In genomic region chrX:102070591-102071471, GRCm38 (mm10) we compare ENCODE assay signal across 8 mouse cellular contexts. TPM values are rescaled to one million over a fixed set of nuclear protein-coding genes. Genes with fewer than 3 reads are reported as not detected.
A peak's percentile ranks its signal among the peaks of the same experiment; 100 is the strongest.
DNase-seq lines count a peak whose midpoint lies in the region; ATAC-seq and TF ChIP-seq lines count a peak whose summit lies in the region.

Gene Rtl5, minus strand, starts transcription at chrX:102071304.

- peaks cover 11% of the 10 kb centered on the region for H3K4me1 ChIP-seq in embryonic facial prominence, embryonic 13.5 days
- peaks cover 21% of the 10 kb centered on the region for H3K4me1 ChIP-seq in heart, embryonic 10.5 days
- no peaks in the 10 kb centered on the region; the same call in 1 of the 2 replicates for H3K4me1 ChIP-seq in kidney, embryonic 14.5 days (ENCODE audit: control insufficient read depth, insufficient read depth, low read length)
- no peaks in the 10 kb centered on the region for H3K4me1 ChIP-seq in midbrain, postnatal 0 days (ENCODE audit: insufficient read depth, low read length)
- H3K4me1 ChIP-seq in stomach, embryonic 15.5 days, result no peaks in the 10 kb centered on the region

- peak within 1 kb of the TSS; percentile 53 for H3K4me3 ChIP-seq in embryonic facial prominence, embryonic 13.5 days
- H3K4me3 ChIP-seq in heart, embryonic 10.5 days, result peak within 1 kb of the TSS; percentile 61
- peak within 1 kb of the TSS; percentile 42 for H3K4me3 ChIP-seq in kidney, embryonic 14.5 days (ENCODE audit: low read length)
- H3K4me3 ChIP-seq in midbrain, postnatal 0 days (ENCODE audit: low read depth, low read length), result peak within 1 kb of the TSS; percentile 43
- peak within 1 kb of the TSS; percentile 48 for H3K4me3 ChIP-seq in stomach, embryonic 15.5 days (replicated peaks)

- peak; percentile 84 for ATAC-seq in embryonic facial prominence, embryonic 13.5 days (ENCODE audit: insufficient number of reproducible peaks, insufficient read depth, low FRiP score, low TSS enrichment, low read depth)
- ATAC-seq in kidney, embryonic 14.5 days (ENCODE audit: low FRiP score, low TSS enrichment), result peak; percentile 91
- peak; percentile 92 for ATAC-seq in midbrain, postnatal 0 days (ENCODE audit: low FRiP score)
- peak; percentile 85 for ATAC-seq in stomach, embryonic 15.5 days (ENCODE audit: insufficient read depth, low FRiP score, low read depth)

- peak within 1 kb of the TSS; percentile 78 for H3K27ac ChIP-seq in embryonic facial prominence, embryonic 13.5 days
- H3K27ac ChIP-seq in heart, embryonic 10.5 days, result peak within 1 kb of the TSS; percentile 79
- H3K27ac ChIP-seq in kidney, embryonic 14.5 days (ENCODE audit: low read depth, low read length), result peak within 1 kb of the TSS; percentile 71; the same call in 1 of the 2 replicates
- peak within 1 kb of the TSS; percentile 69 for H3K27ac ChIP-seq in midbrain, postnatal 0 days (ENCODE audit: low read depth, low read length)
- peak within 1 kb of the TSS; percentile 63 for H3K27ac ChIP-seq in stomach, embryonic 15.5 days

- DNase-seq in urinary bladder, adult 18-20 months (ENCODE audit: low spot score in 2 of 2), result peak; percentile 24 to 42
- DNase-seq in urinary bladder, postnatal 10 days (ENCODE audit: low spot score), result no peak
- DNase-seq in heart, embryonic 10.5 days (ENCODE audit: low spot score), result peak; percentile 92
- peak; percentile 65 for DNase-seq in liver
- DNase-seq in midbrain, postnatal 0 days (ENCODE audit: low spot score), result peak; percentile 91

- 0 out of 2 replicates have a peak, but pooled peaks have one; percentile 13 for TF ChIP-seq CTCF in midbrain, postnatal 0 days (IDR thresholded peaks at IDR 0.05)

- WGBS in embryonic facial prominence, embryonic 13.5 days, result 28% methylated on average over 52 of the region's 61 CpGs
- WGBS in heart, embryonic 10.5 days, result 18% methylated on average over 61 of the region's 61 CpGs
- WGBS in kidney, embryonic 14.5 days, result 21% methylated on average over 59 of the region's 61 CpGs
- WGBS in midbrain, postnatal 0 days, result 20% methylated on average over 55 of the region's 61 CpGs
- WGBS in stomach, embryonic 15.5 days, result 24% methylated on average over 61 of the region's 61 CpGs

- no peaks in the 10 kb centered on the region for H3K36me3 ChIP-seq in embryonic facial prominence, embryonic 13.5 days
- H3K36me3 ChIP-seq in heart, embryonic 10.5 days, result peaks cover 13% of the 10 kb centered on the region; the same call in 1 of the 2 replicates
- no peaks in the 10 kb centered on the region for H3K36me3 ChIP-seq in kidney, embryonic 14.5 days (ENCODE audit: control insufficient read depth, insufficient read depth, low read length)
- no peaks in the 10 kb centered on the region for H3K36me3 ChIP-seq in midbrain, postnatal 0 days (ENCODE audit: insufficient read depth, low read length)
- H3K36me3 ChIP-seq in stomach, embryonic 15.5 days, result no peaks in the 10 kb centered on the region

- H3K4me2 ChIP-seq in embryonic facial prominence, embryonic 13.5 days, result peak within 1 kb of the TSS; percentile 67
- peak within 1 kb of the TSS; percentile 61 for H3K4me2 ChIP-seq in kidney, embryonic 14.5 days (replicated peaks; ENCODE audit: low read depth, low read length)
- H3K4me2 ChIP-seq in midbrain, postnatal 0 days (ENCODE audit: low read depth, low read length, poor library complexity, severe bottlenecking), result peak within 1 kb of the TSS; percentile 58
- peak within 1 kb of the TSS; percentile 68 for H3K4me2 ChIP-seq in stomach, embryonic 15.5 days

- peaks cover 50% of the 10 kb centered on the region for H3K27me3 ChIP-seq in embryonic facial prominence, embryonic 13.5 days
- peaks cover 34% of the 10 kb centered on the region for H3K27me3 ChIP-seq in heart, embryonic 10.5 days (ENCODE audit: insufficient read depth, poor library complexity, severe bottlenecking)
- H3K27me3 ChIP-seq in kidney, embryonic 14.5 days (ENCODE audit: control insufficient read depth, insufficient read depth, low read length), result no peaks in the 10 kb centered on the region
- H3K27me3 ChIP-seq in midbrain, postnatal 0 days (ENCODE audit: insufficient read depth, low read length), result no peaks in the 10 kb centered on the region
- H3K27me3 ChIP-seq in stomach, embryonic 15.5 days (replicated peaks), result no peaks in the 10 kb centered on the region

- H3K9me3 ChIP-seq in embryonic facial prominence, embryonic 13.5 days, result no peaks in the 10 kb centered on the region
- no peaks in the 10 kb centered on the region for H3K9me3 ChIP-seq in heart, embryonic 10.5 days
- no peaks in the 10 kb centered on the region for H3K9me3 ChIP-seq in kidney, embryonic 14.5 days (ENCODE audit: control insufficient read depth, low read length)
- no peaks in the 10 kb centered on the region for H3K9me3 ChIP-seq in midbrain, postnatal 0 days (ENCODE audit: low read length)
- no peaks in the 10 kb centered on the region for H3K9me3 ChIP-seq in stomach, embryonic 15.5 days

- H3K9ac ChIP-seq in embryonic facial prominence, embryonic 13.5 days, result peak within 1 kb of the TSS; percentile 72
- H3K9ac ChIP-seq in kidney, embryonic 14.5 days (ENCODE audit: low read depth, low read length), result peak within 1 kb of the TSS; percentile 40
- H3K9ac ChIP-seq in midbrain, postnatal 0 days (replicated peaks; ENCODE audit: low read length, poor library complexity, severe bottlenecking), result peak within 1 kb of the TSS; percentile 61
- peak within 1 kb of the TSS; percentile 32; the same call in 1 of the 2 replicates for H3K9ac ChIP-seq in stomach, embryonic 15.5 days

RNA-seq across cellular contexts. Expression of gene Rtl5, which starts in this region (rescaled TPM):
- polyA plus RNA-seq in embryonic facial prominence, embryonic 13.5 days (2015; fragmentation: Nextera tagmentation; extraction: Ambion mirVana), result 2.3 and 2.4 TPM in 2 replicates
- polyA plus RNA-seq in heart, embryonic 10.5 days (2016; fragmentation: Nextera tagmentation; extraction: Ambion mirVana), result 0.92 and 1.1 TPM in 2 replicates
- 2.0 and 2.6 TPM in 2 replicates for polyA plus RNA-seq in kidney, embryonic 14.5 days (2014; fragmentation: Nextera tagmentation; extraction: Ambion mirVana)
- 45.8 and 50.0 TPM in 2 replicates for total RNA-seq in midbrain, postnatal 0 days (2014; rRNA removed)
- 6.2 and 7.5 TPM in 2 replicates for polyA plus RNA-seq in midbrain, postnatal 0 days (2015; fragmentation: Nextera tagmentation; extraction: Ambion mirVana)
- 2.4 and 2.5 TPM in 2 replicates for polyA plus RNA-seq in stomach, embryonic 15.5 days (2015; fragmentation: Nextera tagmentation; extraction: Ambion mirVana)
